ENCODE assay signal across 17 mouse cellular contexts in genomic region chr7:72292232-72292913, GRCm38 (mm10). TPM values are rescaled to one million over a fixed set of nuclear protein-coding genes. Genes with fewer than 3 reads are reported as not detected.
DNase-seq lines count a peak whose midpoint lies in the region; ATAC-seq lines count a peak whose summit lies in the region.
"Had no signal": no experiment of that assay in that cellular context is flagged by ENCODE, and none has a peak within 500 bp of the region (broad histone marks: within the 10 kb centered on the region; RNA-seq: fewer than 3 reads in every experiment).

No protein-coding gene starts in this region.

- DNase-seq in adrenal gland, adult 2 months = peak; percentile 7
- no peak for DNase-seq in adrenal gland, postnatal 4 days (ENCODE audit: low spot score in 2 of 2)
- peak; percentile 37 for DNase-seq in kidney, adult 9 months
- no peak for DNase-seq in liver, embryonic 11.5 days (ENCODE audit: low spot score)
- DNase-seq in cerebellum, postnatal 36 days = no peak
- no peak for DNase-seq in layer of hippocampus, adult 9-10 months (ENCODE audit: low spot score)
- no peak for DNase-seq in ovary, postnatal 10 days (ENCODE audit: low spot score)
- DNase-seq: cerebellum, postnatal 10 days; forebrain, postnatal 0 days; gastrocnemius, adult 2 months; heart, adult 2 months; layer of hippocampus, adult 9-11 months; lung, adult 18-20 months had no signal

- H3K9me3 ChIP-seq in liver, embryonic 11.5 days (ENCODE audit: control insufficient read depth, low read length) = no peaks in the 10 kb centered on the region
- no peaks in the 10 kb centered on the region for H3K9me3 ChIP-seq in stomach, embryonic 16.5 days (replicated peaks; ENCODE audit: control insufficient read depth, low read length)
- H3K9me3 ChIP-seq: hindbrain, embryonic 15.5 days; midbrain, embryonic 12.5 days had no signal

- peak overlapping the region; percentile 9; the same call in 1 of the 2 replicates for H3K27ac ChIP-seq in liver, embryonic 11.5 days (ENCODE audit: low read depth, low read length)
- H3K27ac ChIP-seq in stomach, embryonic 16.5 days (ENCODE audit: low read length) = no peak overlapping the region
- H3K27ac ChIP-seq: gastrocnemius, adult 2 months; heart, adult 2 months; hindbrain, embryonic 15.5 days; macrophage; midbrain, embryonic 12.5 days had no signal

- H3K36me3 ChIP-seq in liver, embryonic 11.5 days (ENCODE audit: control insufficient read depth, insufficient read depth, low read length) = no peaks in the 10 kb centered on the region
- no peaks in the 10 kb centered on the region for H3K36me3 ChIP-seq in stomach, embryonic 16.5 days (ENCODE audit: control insufficient read depth, insufficient read depth, low read length)
- H3K36me3 ChIP-seq: hindbrain, embryonic 15.5 days; midbrain, embryonic 12.5 days had no signal

- H3K9ac ChIP-seq in liver, embryonic 11.5 days (ENCODE audit: low read depth, low read length) = no peak overlapping the region
- H3K9ac ChIP-seq in stomach, embryonic 16.5 days (ENCODE audit: low read length) = no peak overlapping the region
- H3K9ac ChIP-seq: forebrain, postnatal 0 days; hindbrain, embryonic 15.5 days; midbrain, embryonic 12.5 days had no signal

- no peak overlapping the region for H3K4me2 ChIP-seq in liver, embryonic 11.5 days
- no peak overlapping the region for H3K4me2 ChIP-seq in stomach, embryonic 16.5 days (ENCODE audit: low read depth, low read length)
- H3K4me2 ChIP-seq: hindbrain, embryonic 15.5 days; midbrain, embryonic 12.5 days had no signal

- ATAC-seq in liver, embryonic 11.5 days (replicated peaks; ENCODE audit: low FRiP score) = peak; percentile 61
- peak; percentile 40; the same call in 1 of the 2 replicates for ATAC-seq in stomach, embryonic 16.5 days (ENCODE audit: insufficient read depth, low FRiP score)
- ATAC-seq: forebrain, postnatal 0 days had no signal

- no peaks in the 10 kb centered on the region for H3K4me1 ChIP-seq in liver, embryonic 11.5 days (replicated peaks; ENCODE audit: control insufficient read depth, insufficient read depth, low read length)
- no peaks in the 10 kb centered on the region for H3K4me1 ChIP-seq in stomach, embryonic 16.5 days (ENCODE audit: control insufficient read depth, insufficient read depth, low read length)
- H3K4me1 ChIP-seq: hindbrain, embryonic 15.5 days; midbrain, embryonic 12.5 days had no signal

- no peak overlapping the region for H3K4me3 ChIP-seq in liver, embryonic 11.5 days (ENCODE audit: low read depth, low read length)
- no peak overlapping the region for H3K4me3 ChIP-seq in stomach, embryonic 16.5 days (replicated peaks; ENCODE audit: low read length)
- H3K4me3 ChIP-seq: gastrocnemius, adult 2 months; heart, adult 2 months; hindbrain, embryonic 15.5 days; midbrain, embryonic 12.5 days had no signal

- no peaks in the 10 kb centered on the region for H3K27me3 ChIP-seq in liver, embryonic 11.5 days (replicated peaks; ENCODE audit: control insufficient read depth, insufficient read depth, low read length)
- H3K27me3 ChIP-seq in stomach, embryonic 16.5 days (ENCODE audit: control insufficient read depth, insufficient read depth, low read length) = no peaks in the 10 kb centered on the region
- H3K27me3 ChIP-seq: hindbrain, embryonic 15.5 days; midbrain, embryonic 12.5 days had no signal

- 71% methylated on average over 8 of the region's 8 CpGs for WGBS in liver, embryonic 11.5 days
- 73% methylated on average over 8 of the region's 8 CpGs for WGBS in stomach, embryonic 16.5 days

RNA-seq across cellular contexts. Expression of gene Mctp2, which starts 14.0 kb away (rescaled TPM):
- total RNA-seq in adrenal gland, adult 2 months (2021) = under 1 TPM; 0.59 to 0.78 TPM
- 0.31 and 1.1 TPM in 2 replicates for polyA plus RNA-seq in adrenal gland, adult 2 months (2012; rRNA removed)
- 1 to 10 TPM; 2.8 to 3.0 TPM for total RNA-seq in adrenal gland, postnatal 4 days (2021)
- polyA plus RNA-seq in liver, embryonic 11.5 days (2014; fragmentation: Nextera tagmentation; extraction: Ambion mirVana) = 0.26 and 0.33 TPM in 2 replicates
- polyA plus RNA-seq in stomach, embryonic 16.5 days (2015; fragmentation: Nextera tagmentation; extraction: Ambion mirVana) = 3.1 and 3.4 TPM in 2 replicates

Comparison
In these comparisons a context has a peak if more than half of its experiments do, and no peak if none do; other contexts are left out.
1. DNase-seq: peak in adrenal gland, adult 2 months (single experiment) and kidney, adult 9 months (single experiment); none in adrenal gland, postnatal 4 days (0 of 2), liver, embryonic 11.5 days (single experiment), cerebellum, postnatal 36 days (0 of 2), layer of hippocampus, adult 9-10 months (single experiment) and ovary, postnatal 10 days (single experiment).